Mouse (Mus musculus): ENCODE results near the gene B3galt1. TPM values are rescaled to one million over a fixed set of nuclear protein-coding genes. Genes with fewer than 3 reads are reported as not detected.

Gene B3galt1
- total and polyA plus RNA-seq, 3 experiments, result 0.72 to 1.9 (median 1.5) TPM

GRCm38 (mm10) chr2:67858340-67858739 is 292.7 kb downstream of the B3galt1 start:
- Histone ChIP-seq H3K27ac (no peak overlapping the region), H3K36me3 (ENCODE audit: control insufficient read depth, insufficient read depth, low read length) (no peaks in the 10 kb centered on the region)

GRCm38 (mm10) chr2:67859004-67859403 is 293.3 kb downstream of the B3galt1 start:
- H3K4me1 ChIP-seq (ENCODE audit: control insufficient read depth, insufficient read depth, low read length), result no peaks in the 10 kb centered on the region
- no peak overlapping the region for H3K4me3 ChIP-seq
- 89% methylated on average over 2 of the region's 2 CpGs for WGBS
- no peaks in the 10 kb centered on the region for H3K27me3 ChIP-seq (ENCODE audit: control insufficient read depth, insufficient read depth, low read length)
- TF ChIP-seq EP300 (IDR thresholded peaks at IDR 0.05; ENCODE audit: insufficient read depth, low read depth, low read length), result no peak
- no peak for TF ChIP-seq CTCF (IDR thresholded peaks at IDR 0.05)
- TF ChIP-seq POLR2A (IDR thresholded peaks at IDR 0.05; ENCODE audit: insufficient read depth, low read depth, low read length), result no peak
- no peaks in the 10 kb centered on the region for H3K36me3 ChIP-seq (ENCODE audit: control insufficient read depth, insufficient read depth, low read length)
- no peak for DNase-seq
- no peaks in the 10 kb centered on the region for H3K79me2 ChIP-seq (replicated peaks; ENCODE audit: control insufficient read depth, insufficient read depth, low read length)
- no peak overlapping the region for H3K27ac ChIP-seq
- no peak overlapping the region for H3K9ac ChIP-seq (ENCODE audit: low read depth, low read length)
- intact Hi-C loops (cut with DNase I), result no loop called here

More at GRCm38 (mm10) chr2:67858340-67858739, 292.7 kb downstream of the B3galt1 start:
- no peaks in the 10 kb centered on the region for H3K4me1 ChIP-seq (ENCODE audit: control insufficient read depth, insufficient read depth, low read length)
- H3K9ac ChIP-seq (ENCODE audit: low read depth, low read length), result no peak overlapping the region
- H3K79me2 ChIP-seq (replicated peaks; ENCODE audit: control insufficient read depth, insufficient read depth, low read length), result no peaks in the 10 kb centered on the region
- no peak for DNase-seq
- no peaks in the 10 kb centered on the region for H3K27me3 ChIP-seq (ENCODE audit: control insufficient read depth, insufficient read depth, low read length)
- TF ChIP-seq POLR2A (IDR thresholded peaks at IDR 0.05; ENCODE audit: insufficient read depth, low read depth, low read length) (no peak), EP300 (IDR thresholded peaks at IDR 0.05; ENCODE audit: insufficient read depth, low read depth, low read length) (no peak), CTCF (IDR thresholded peaks at IDR 0.05) (no peak)
- 76% methylated on average over 2 of the region's 2 CpGs for WGBS
- intact Hi-C loops (cut with DNase I), result no loop called here
- H3K4me3 ChIP-seq, result no peak overlapping the region

DNA sequence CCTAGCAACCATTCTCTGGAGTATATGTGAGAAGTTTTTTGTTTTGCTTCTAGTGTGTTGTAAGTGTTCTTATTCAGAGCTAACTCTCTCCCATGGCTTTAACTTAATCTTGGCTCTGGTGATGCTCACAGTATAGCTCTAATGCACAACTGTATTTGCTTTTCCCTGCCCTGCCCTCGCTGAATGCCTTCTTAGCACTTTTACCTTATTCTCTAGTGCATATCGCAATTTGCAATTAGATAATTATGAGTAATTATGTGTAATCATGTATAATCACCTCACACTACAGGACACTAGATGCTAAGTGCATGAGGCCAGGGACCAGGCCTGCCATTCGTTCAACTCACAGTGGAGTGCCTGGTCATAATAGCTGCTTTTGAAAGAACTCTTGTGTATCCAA is 307.7 kb downstream of the B3galt1 start:
- Histone ChIP-seq H3K4me3 (no peak overlapping the region), H3K9ac (ENCODE audit: low read depth, low read length) (no peak overlapping the region)
- no peak for TF ChIP-seq CTCF (IDR thresholded peaks at IDR 0.05)
- no peak for TF ChIP-seq EP300 (IDR thresholded peaks at IDR 0.05; ENCODE audit: insufficient read depth, low read depth, low read length)
- TF ChIP-seq POLR2A (IDR thresholded peaks at IDR 0.05; ENCODE audit: insufficient read depth, low read depth, low read length), result no peak

DNA sequence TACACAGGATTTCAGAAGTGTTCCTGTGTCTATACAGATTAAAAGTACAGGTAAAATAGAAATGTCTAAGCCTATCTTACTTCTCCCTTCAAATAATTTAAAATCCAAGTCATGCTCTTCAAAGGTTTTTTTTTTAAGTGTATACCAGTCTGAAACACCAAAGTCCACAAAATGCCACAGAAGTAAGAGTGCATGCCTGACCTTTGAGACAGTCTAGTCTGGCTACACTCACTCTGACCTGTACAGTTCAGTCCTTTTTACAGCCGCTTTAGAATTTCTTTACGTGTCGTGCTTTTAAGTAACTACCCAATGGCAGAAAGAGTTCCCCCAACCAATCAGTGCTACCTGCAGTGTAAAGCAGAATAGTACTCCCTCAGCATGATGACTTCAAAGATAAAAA is 314.2 kb downstream of the B3galt1 start:
- Histone ChIP-seq H3K27ac (no peak overlapping the region), H3K4me1 (ENCODE audit: control insufficient read depth, insufficient read depth, low read length) (no peaks in the 10 kb centered on the region), H3K9ac (ENCODE audit: low read depth, low read length) (no peak overlapping the region), H3K4me3 (no peak overlapping the region), H3K27me3 (ENCODE audit: control insufficient read depth, insufficient read depth, low read length) (no peaks in the 10 kb centered on the region), H3K36me3 (ENCODE audit: control insufficient read depth, insufficient read depth, low read length) (no peaks in the 10 kb centered on the region), H3K79me2 (replicated peaks; ENCODE audit: control insufficient read depth, insufficient read depth, low read length) (no peaks in the 10 kb centered on the region)
- intact Hi-C loops (cut with DNase I), result no loop called here
- 91% methylated on average over 3 of the region's 3 CpGs for WGBS
- TF ChIP-seq CTCF (IDR thresholded peaks at IDR 0.05) (no peak), POLR2A (IDR thresholded peaks at IDR 0.05; ENCODE audit: insufficient read depth, low read depth, low read length) (no peak), EP300 (IDR thresholded peaks at IDR 0.05; ENCODE audit: insufficient read depth, low read depth, low read length) (no peak)
- DNase-seq, result no peak

More for the DNA sequence above, 307.7 kb downstream of the B3galt1 start:
- no peak for DNase-seq
- Histone ChIP-seq H3K36me3 (ENCODE audit: control insufficient read depth, insufficient read depth, low read length) (no peaks in the 10 kb centered on the region), H3K4me1 (ENCODE audit: control insufficient read depth, insufficient read depth, low read length) (no peaks in the 10 kb centered on the region), H3K79me2 (replicated peaks; ENCODE audit: control insufficient read depth, insufficient read depth, low read length) (no peaks in the 10 kb centered on the region), H3K27ac (no peak overlapping the region), H3K27me3 (ENCODE audit: control insufficient read depth, insufficient read depth, low read length) (no peaks in the 10 kb centered on the region)
- intact Hi-C loops (cut with DNase I), result no loop called here
- 82% methylated on average over 3 of the region's 3 CpGs for WGBS

DNA sequence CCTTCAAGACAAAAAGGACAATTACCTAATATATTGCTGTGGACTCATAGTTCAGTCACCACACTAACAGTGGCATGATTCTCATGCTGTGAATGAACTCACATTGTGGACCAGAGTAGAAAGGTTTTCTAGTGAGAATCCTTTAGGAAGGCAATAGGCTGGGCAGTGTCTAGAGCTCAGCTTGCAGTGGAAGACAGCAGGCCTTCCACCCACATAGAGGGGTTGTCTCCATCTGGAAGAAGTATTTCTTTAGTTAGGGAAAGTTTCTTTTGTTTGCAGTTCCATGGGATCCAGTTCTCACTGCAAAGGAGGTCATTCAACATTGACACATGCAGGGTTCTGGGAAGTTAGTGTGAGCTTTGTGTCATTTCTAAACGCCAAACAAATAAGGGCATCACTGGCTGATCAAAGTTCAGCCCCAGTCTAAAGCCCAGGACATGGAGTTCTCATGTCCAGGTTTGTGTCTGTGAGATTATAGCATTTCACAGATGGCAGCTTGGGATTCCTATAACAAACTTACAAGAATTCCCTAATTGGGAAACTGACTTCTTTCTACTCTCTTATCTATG is 316.1 kb downstream of the B3galt1 start:
- Histone ChIP-seq H3K27ac (no peak overlapping the region), H3K4me3 (no peak overlapping the region), H3K9ac (ENCODE audit: low read depth, low read length) (no peak overlapping the region), H3K27me3 (ENCODE audit: control insufficient read depth, insufficient read depth, low read length) (no peaks in the 10 kb centered on the region), H3K79me2 (replicated peaks; ENCODE audit: control insufficient read depth, insufficient read depth, low read length) (no peaks in the 10 kb centered on the region), H3K4me1 (ENCODE audit: control insufficient read depth, insufficient read depth, low read length) (no peaks in the 10 kb centered on the region), H3K36me3 (ENCODE audit: control insufficient read depth, insufficient read depth, low read length) (no peaks in the 10 kb centered on the region)
- 66% methylated on average over 1 of the region's 1 CpGs for WGBS
- no peak for DNase-seq
- no peak for TF ChIP-seq POLR2A (IDR thresholded peaks at IDR 0.05; ENCODE audit: insufficient read depth, low read depth, low read length)
- TF ChIP-seq EP300 (IDR thresholded peaks at IDR 0.05; ENCODE audit: insufficient read depth, low read depth, low read length), result no peak
- no peak for TF ChIP-seq CTCF (IDR thresholded peaks at IDR 0.05)
- intact Hi-C loops (cut with DNase I), result no loop called here

GRCm38 (mm10) chr2:67897956-67898689 is 332.5 kb downstream of the B3galt1 start:
- Histone ChIP-seq H3K9ac (ENCODE audit: low read depth, low read length) (no peak overlapping the region), H3K4me3 (no peak overlapping the region), H3K79me2 (replicated peaks; ENCODE audit: control insufficient read depth, insufficient read depth, low read length) (no peaks in the 10 kb centered on the region), H3K36me3 (ENCODE audit: control insufficient read depth, insufficient read depth, low read length) (no peaks in the 10 kb centered on the region), H3K4me1 (ENCODE audit: control insufficient read depth, insufficient read depth, low read length) (no peaks in the 10 kb centered on the region; the same call in 1 of the 2 replicates), H3K27me3 (ENCODE audit: control insufficient read depth, insufficient read depth, low read length) (no peaks in the 10 kb centered on the region), H3K27ac (no peak overlapping the region)
- no peak for DNase-seq
- TF ChIP-seq EP300 (IDR thresholded peaks at IDR 0.05; ENCODE audit: insufficient read depth, low read depth, low read length) (no peak), CTCF (IDR thresholded peaks at IDR 0.05) (no peak)
- 54% methylated on average over 2 of the region's 2 CpGs for WGBS
- intact Hi-C loops (cut with DNase I), result no loop called here

All from heart, adult 2 months (tissue).